Mouse (Mus musculus): ENCODE results near the gene Rbm33.

GRCm38 (mm10) chr5:28291118-28291850 lies 25.6 kb upstream of the Rbm33 start:
- TF ChIP-seq ZC3H11A (IDR thresholded peaks at IDR 0.05; ENCODE audit: borderline replicate concordance, low read depth, low read length) (no peak), MAFK (IDR thresholded peaks at IDR 0.05; ENCODE audit: insufficient read depth, low read depth, low read length) (no peak), HCFC1 (IDR thresholded peaks at IDR 0.05; ENCODE audit: borderline replicate concordance, insufficient read depth, low read length) (no peak)
